Mouse (Mus musculus) R1 (cell line): Measurements from ENCODE around the gene Slc22a20.

Experiments
- DNase-seq: peaks from one replicate; pipeline ENCODE4 v3.0.0-alpha.2; 2018; ENCODE audit warnings: low read depth, low spot score

The Slc22a20 gene

GRCm38 (mm10) chr19:5986043-5986442, at the start of gene Slc22a20:
Gene Slc22a20, minus strand, starts transcription at chr19:5986143.
- no peak for DNase-seq

- DNase-seq, result no peak
These were observed 44.8 kb upstream of the Slc22a20 start for GRCm38 (mm10) chr19:6030520-6031280.

- DNase-seq, result peak; percentile 67
These were observed 43.5 kb upstream of the Slc22a20 start for GRCm38 (mm10) chr19:6029426-6029825.

GRCm38 (mm10) chr19:6028991-6029390, 43.0 kb upstream of the Slc22a20 start:
- DNase-seq, result no peak

- DNase-seq, result no peak
These were observed 38.0 kb upstream of the Slc22a20 start for GRCm38 (mm10) chr19:6023930-6024329.

- no peak for DNase-seq
These were observed 37.1 kb upstream of the Slc22a20 start for GRCm38 (mm10) chr19:6023059-6023458.

- no peak for DNase-seq
These were observed 34.3 kb upstream of the Slc22a20 start for GRCm38 (mm10) chr19:6020276-6020675.

- DNase-seq, result peak; percentile 96
These were observed 32.5 kb upstream of the Slc22a20 start for GRCm38 (mm10) chr19:6018142-6019089.

- DNase-seq, result peak; percentile 51
These were observed 30.6 kb upstream of the Slc22a20 start for GRCm38 (mm10) chr19:6016532-6016931.

- DNase-seq, result peak; percentile 77
These were observed 29.8 kb upstream of the Slc22a20 start, which contains the start of gene Capn1 for GRCm38 (mm10) chr19:6015511-6016315. Gene Capn1, minus strand, starts transcription at chr19:6015897.

- DNase-seq, result peak; percentile 68
These were observed 29.1 kb upstream of the Slc22a20 start for GRCm38 (mm10) chr19:6014991-6015510.

GRCm38 (mm10) chr19:6013691-6014090, 27.7 kb upstream of the Slc22a20 start:
- DNase-seq, result no peak

GRCm38 (mm10) chr19:6009137-6009536, 23.2 kb upstream of the Slc22a20 start:
- peak; percentile 73 for DNase-seq

GRCm38 (mm10) chr19:6007013-6007412, 21.1 kb upstream of the Slc22a20 start:
- no peak for DNase-seq

GRCm38 (mm10) chr19:6005541-6005940, 19.6 kb upstream of the Slc22a20 start:
- DNase-seq, result no peak

GRCm38 (mm10) chr19:5999969-6000368, 14.0 kb upstream of the Slc22a20 start:
- DNase-seq, result no peak

- peak; percentile 55 for DNase-seq
These were observed 12.2 kb upstream of the Slc22a20 start for GRCm38 (mm10) chr19:5998180-5998579.

- no peak for DNase-seq
These were observed 8.8 kb upstream of the Slc22a20 start for GRCm38 (mm10) chr19:5994711-5995110.

- DNase-seq, result no peak
These were observed 6.1 kb upstream of the Slc22a20 start for GRCm38 (mm10) chr19:5992012-5992411.

GRCm38 (mm10) chr19:5991467-5991866, 5.5 kb upstream of the Slc22a20 start:
- no peak for DNase-seq

GRCm38 (mm10) chr19:5990921-5991320, 5.0 kb upstream of the Slc22a20 start:
- DNase-seq, result no peak
